Mouse (Mus musculus) heart, postnatal 0 days (tissue): ENCODE results near the gene Nol11. TPM values are rescaled to one million over a fixed set of nuclear protein-coding genes. Genes with fewer than 3 reads are reported as not detected.

ENCODE experiments used
- ATAC-seq: fragments of 200-750 bp; cut with Nextera tagmentation; 2 replicates; pipeline ENCODE4 v1.8.0; 2017; ENCODE audit warnings: low read depth, moderate number of reproducible peaks, moderate library complexity; ENCODE audit not compliant: insufficient read depth
- DNase-seq: peaks from one replicate; pipeline ENCODE4 v3.0.0-alpha.2; 2016; ENCODE audit warnings: low spot score
- H3K27ac ChIP-seq: fragments of 300-500 bp; sonication (generic); 2 replicates; pipeline ENCODE4 v1.5.1; 2014; ENCODE audit warnings: low read depth, mild to moderate bottlenecking
- H3K27me3 ChIP-seq: fragments of 300-500 bp; sonication (generic); 2 replicates; pipeline ENCODE4 v1.6.1; 2014; ENCODE audit warnings: low read length, mixed read lengths; ENCODE audit not compliant: control insufficient read depth, insufficient read depth
- H3K36me3 ChIP-seq: fragments of 300-500 bp; sonication (generic); replicated peaks from 2 replicates; pipeline ENCODE4 v1.6.1; 2014; ENCODE audit warnings: low read length, mixed read lengths; ENCODE audit not compliant: control insufficient read depth, insufficient read depth
- H3K4me1 ChIP-seq: fragments of 300-500 bp; sonication (generic); 2 replicates; pipeline ENCODE4 v1.6.1; 2014; ENCODE audit warnings: antibody characterized with exemption; ENCODE audit not compliant: control insufficient read depth, insufficient read depth
- H3K4me2 ChIP-seq: fragments of 300-500 bp; sonication (generic); 2 replicates; pipeline ENCODE4 v1.6.1; 2014; ENCODE audit warnings: low read depth, mild to moderate bottlenecking, low read length, moderate library complexity
- H3K4me3 ChIP-seq: fragments of 300-500 bp; sonication (generic); 2 replicates; pipeline ENCODE4 v1.5.1; 2014; ENCODE audit warnings: low read depth, low read length
- H3K9ac ChIP-seq: fragments of 300-500 bp; sonication (generic); replicated peaks from 2 replicates; pipeline ENCODE4 v1.6.1; 2014; ENCODE audit warnings: low read depth, low read length, mixed read lengths
- H3K9me3 ChIP-seq: fragments of 300-500 bp; sonication (generic); replicated peaks from 2 replicates; pipeline ENCODE4 v1.6.1; 2016; ENCODE audit warnings: low read length; ENCODE audit not compliant: control insufficient read depth
- CTCF ChIP-seq: IDR thresholded peaks from 2 replicates; pipeline ENCODE4 v1.5.1; 2016; ENCODE audit warnings: antibody characterized with exemption, control low read depth, low read depth
- EP300 ChIP-seq: IDR thresholded peaks from 2 replicates; pipeline ENCODE4 v1.6.1; 2016; ENCODE audit warnings: antibody characterized with exemption, low read depth
- WGBS: fragments of 180-500 bp; shearing (Covaris S2); extraction: QIAGEN DNeasy Blood & Tissue Kit; methylation state at CpG from one replicate; pipeline ENCODE4 v1.1.7; 2014; 5-methylcytosine and 5-hydroxymethylcytosine counted together
- polyA plus RNA-seq: library from polyadenylated mRNA; unstranded; fragments of >200 nt; fragmentation: Nextera tagmentation; extraction: Ambion mirVana; gene quantifications from 2 replicates; pipeline ENCODE4 v1.2.1, GENCODE M21; 2015
- total RNA-seq: library from RNA; depleted of rRNA; stranded (reverse); fragments of >200 nt; gene quantifications from 2 replicates; pipeline ENCODE4 v1.2.3, GENCODE M21; 2014; ENCODE audit warnings: low replicate concordance

Nol11 gene
- total and polyA plus RNA-seq, 2 experiments from 2014 or later: 27.4 to 53.5 TPM

GRCm38 (mm10) chr11:107195334-107195733, 6.2 kb upstream of the Nol11 start:
- Histone ChIP-seq H3K9me3 (no peaks in the 10 kb centered on the region), H3K9ac (no peak overlapping the region), H3K4me1 (no peaks in the 10 kb centered on the region), H3K36me3 (no peaks in the 10 kb centered on the region), H3K4me3 (no peak overlapping the region), H3K4me2 (no peak overlapping the region), H3K27ac (no peak overlapping the region), H3K27me3 (no peaks in the 10 kb centered on the region)
- WGBS: 56% methylated on average over 2 of the region's 2 CpGs
- no peak for DNase-seq
- TF ChIP-seq CTCF (no peak), EP300 (no peak)
- peak; percentile 68; the same call in 1 of the 2 replicates for ATAC-seq

GRCm38 (mm10) chr11:107190376-107190775, 1.2 kb upstream of the Nol11 start:
- TF ChIP-seq EP300 (no peak), CTCF (no peak)
- H3K9me3 ChIP-seq: no peaks in the 10 kb centered on the region
- H3K4me1 ChIP-seq: peaks cover 5% of the 10 kb centered on the region
- no peak overlapping the region for H3K9ac ChIP-seq
- no peaks in the 10 kb centered on the region for H3K27me3 ChIP-seq
- WGBS: 27% methylated on average over 2 of the region's 2 CpGs
- DNase-seq: no peak
- H3K4me3 ChIP-seq: no peak overlapping the region
- H3K4me2 ChIP-seq: no peak overlapping the region
- ATAC-seq: no peak
- H3K27ac ChIP-seq: no peak overlapping the region
- peaks cover 8% of the 10 kb centered on the region for H3K36me3 ChIP-seq

GRCm38 (mm10) chr11:107183777-107184176, 5.4 kb downstream of the Nol11 start:
- Histone ChIP-seq H3K27me3 (no peaks in the 10 kb centered on the region), H3K4me3 (no peak overlapping the region), H3K4me1 (peaks cover 5% of the 10 kb centered on the region), H3K27ac (no peak overlapping the region), H3K36me3 (peaks cover 69% of the 10 kb centered on the region), H3K4me2 (no peak overlapping the region), H3K9ac (no peak overlapping the region), H3K9me3 (no peaks in the 10 kb centered on the region)
- ATAC-seq (no peak), DNase-seq (no peak)
- no peak for TF ChIP-seq EP300
- no peak for TF ChIP-seq CTCF
- WGBS: 52% methylated on average over 8 of the region's 8 CpGs

- Histone ChIP-seq H3K27ac (no peak overlapping the region), H3K9me3 (no peaks in the 10 kb centered on the region), H3K4me3 (no peak overlapping the region), H3K27me3 (no peaks in the 10 kb centered on the region), H3K4me1 (peaks cover 14% of the 10 kb centered on the region), H3K9ac (no peak overlapping the region), H3K4me2 (no peak overlapping the region), H3K36me3 (peaks cover 6% of the 10 kb centered on the region)
- DNase-seq: no peak
- WGBS: 74% methylated on average over 4 of the region's 4 CpGs
- TF ChIP-seq EP300 (no peak), CTCF (no peak)
- no peak for ATAC-seq
Observed at GRCm38 (mm10) chr11:107161215-107161614, 28.0 kb downstream of the Nol11 start.

GRCm38 (mm10) chr11:107159034-107159433, 30.1 kb downstream of the Nol11 start:
- Histone ChIP-seq H3K27me3 (no peaks in the 10 kb centered on the region), H3K4me2 (no peak overlapping the region), H3K36me3 (no peaks in the 10 kb centered on the region), H3K4me1 (peaks cover 14% of the 10 kb centered on the region), H3K9me3 (no peaks in the 10 kb centered on the region), H3K4me3 (no peak overlapping the region), H3K9ac (no peak overlapping the region), H3K27ac (no peak overlapping the region)
- TF ChIP-seq EP300 (no peak), CTCF (peak; percentile 33; the same call in 1 of the 2 replicates)
- no peak for ATAC-seq
- 68% methylated on average over 1 of the region's 1 CpGs for WGBS
- no peak for DNase-seq

- 19% methylated on average over 5 of the region's 5 CpGs for WGBS
- TF ChIP-seq EP300 (no peak), CTCF (no peak)
- peak; percentile 75 for ATAC-seq
- Histone ChIP-seq H3K36me3 (no peaks in the 10 kb centered on the region), H3K4me3 (no peak overlapping the region), H3K9me3 (no peaks in the 10 kb centered on the region), H3K4me2 (no peak overlapping the region), H3K27me3 (no peaks in the 10 kb centered on the region), H3K27ac (peak overlapping the region; percentile 54), H3K4me1 (peaks cover 14% of the 10 kb centered on the region), H3K9ac (no peak overlapping the region)
- peak; percentile 34 for DNase-seq
Observed at GRCm38 (mm10) chr11:107156977-107157642, 32.1 kb downstream of the Nol11 start.
